Mouse (Mus musculus) erythroblast, embryonic 14.5 days (primary cell): ENCODE data around the gene Zbtb25. TPM values are rescaled to one million over a fixed set of nuclear protein-coding genes. Genes with fewer than 3 reads are reported as not detected.

Experiments
- H3K27me3 ChIP-seq: 2 replicates; pipeline ENCODE4 v1.6.1; 2012; ENCODE audit warnings: inconsistent platforms; ENCODE audit not compliant: control insufficient read depth
- H3K36me3 ChIP-seq: 2 replicates; pipeline ENCODE4 v1.6.1; 2012; ENCODE audit warnings: mild to moderate bottlenecking, inconsistent platforms; ENCODE audit not compliant: control insufficient read depth
- H3K4me1 ChIP-seq: 2 replicates; pipeline ENCODE4 v1.6.1; 2012; ENCODE audit warnings: inconsistent platforms; ENCODE audit not compliant: control insufficient read depth
- H3K4me3 ChIP-seq: replicated peaks from 2 replicates; pipeline ENCODE3; 2012; ENCODE audit warnings: moderate library complexity, mild to moderate bottlenecking, inconsistent platforms
- H3K9me3 ChIP-seq: 2 replicates; pipeline ENCODE4 v1.6.1; 2012; ENCODE audit warnings: low read length, inconsistent platforms, mixed read lengths; ENCODE audit not compliant: control insufficient read depth
- GATA1 ChIP-seq: IDR thresholded peaks from 2 replicates; pipeline ENCODE4 v1.6.1; 2012; ENCODE audit warnings: low read length, inconsistent platforms, mixed read lengths
- TAL1 ChIP-seq: IDR thresholded peaks from 3 replicates; pipeline ENCODE4 v1.6.1; 2012; ENCODE audit warnings: low read length, inconsistent platforms, mixed read lengths
- polyA plus RNA-seq: library from polyadenylated mRNA; stranded (reverse); fragments of >175 nt; gene quantifications from 2 replicates; pipeline ENCODE4 v1.2.3, GENCODE M21; 2012

Gene Zbtb25
- polyA plus RNA-seq, 1 experiment: 0.59 TPM

DNA sequence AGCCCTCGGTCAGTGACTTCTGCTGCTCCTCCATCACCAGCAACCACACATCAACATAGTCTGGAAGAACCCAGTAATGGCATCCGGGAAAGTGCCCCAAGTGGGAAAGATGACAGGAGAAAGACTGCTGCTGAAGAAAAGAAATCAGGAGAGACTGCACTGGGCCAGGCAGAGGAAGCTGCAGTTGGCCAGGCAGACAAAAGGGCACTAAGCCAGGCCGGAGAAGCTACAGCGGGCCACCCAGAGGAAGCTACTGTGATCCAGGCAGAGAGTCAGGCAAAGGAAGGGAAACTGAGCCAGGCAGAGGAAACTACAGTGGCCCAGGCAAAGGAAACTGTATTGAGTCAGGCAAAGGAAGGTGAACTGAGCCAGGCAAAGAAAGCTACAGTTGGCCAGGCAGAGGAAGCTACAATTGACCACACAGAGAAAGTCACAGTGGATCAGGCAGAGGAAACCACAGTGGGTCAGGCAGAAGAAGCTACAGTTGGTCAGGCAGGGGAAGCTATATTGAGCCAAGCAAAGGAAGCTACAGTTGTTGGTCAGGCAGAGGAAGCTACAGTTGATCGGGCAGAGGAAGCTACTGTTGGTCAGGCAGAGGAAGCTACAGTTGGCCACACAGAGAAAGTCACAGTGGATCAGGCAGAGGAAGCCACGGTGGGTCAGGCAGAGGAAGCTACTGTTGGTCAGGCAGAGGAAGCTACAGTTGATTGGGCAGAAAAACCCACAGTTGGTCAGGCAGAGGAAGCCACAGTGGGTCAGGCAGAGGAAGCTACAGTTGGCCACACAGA lies 40.6 kb downstream of the Zbtb25 start:
- Histone ChIP-seq H3K36me3 (peaks cover 10% of the 10 kb centered on the region), H3K4me3 (no peak overlapping the region), H3K27me3 (peaks cover 15% of the 10 kb centered on the region), H3K9me3 (no peaks in the 10 kb centered on the region), H3K4me1 (peaks cover 11% of the 10 kb centered on the region)
- TF ChIP-seq TAL1 (no peak), GATA1 (no peak)

GRCm38 (mm10) chr12:76326437-76327220 lies 42.8 kb downstream of the Zbtb25 start:
- H3K36me3 ChIP-seq: peaks cover 24% of the 10 kb centered on the region
- peaks cover 15% of the 10 kb centered on the region for H3K27me3 ChIP-seq
- H3K9me3 ChIP-seq: no peaks in the 10 kb centered on the region
- H3K4me3 ChIP-seq: no peak overlapping the region
- H3K4me1 ChIP-seq: peaks cover 11% of the 10 kb centered on the region
- TF ChIP-seq GATA1: no peak
- no peak for TF ChIP-seq TAL1

DNA sequence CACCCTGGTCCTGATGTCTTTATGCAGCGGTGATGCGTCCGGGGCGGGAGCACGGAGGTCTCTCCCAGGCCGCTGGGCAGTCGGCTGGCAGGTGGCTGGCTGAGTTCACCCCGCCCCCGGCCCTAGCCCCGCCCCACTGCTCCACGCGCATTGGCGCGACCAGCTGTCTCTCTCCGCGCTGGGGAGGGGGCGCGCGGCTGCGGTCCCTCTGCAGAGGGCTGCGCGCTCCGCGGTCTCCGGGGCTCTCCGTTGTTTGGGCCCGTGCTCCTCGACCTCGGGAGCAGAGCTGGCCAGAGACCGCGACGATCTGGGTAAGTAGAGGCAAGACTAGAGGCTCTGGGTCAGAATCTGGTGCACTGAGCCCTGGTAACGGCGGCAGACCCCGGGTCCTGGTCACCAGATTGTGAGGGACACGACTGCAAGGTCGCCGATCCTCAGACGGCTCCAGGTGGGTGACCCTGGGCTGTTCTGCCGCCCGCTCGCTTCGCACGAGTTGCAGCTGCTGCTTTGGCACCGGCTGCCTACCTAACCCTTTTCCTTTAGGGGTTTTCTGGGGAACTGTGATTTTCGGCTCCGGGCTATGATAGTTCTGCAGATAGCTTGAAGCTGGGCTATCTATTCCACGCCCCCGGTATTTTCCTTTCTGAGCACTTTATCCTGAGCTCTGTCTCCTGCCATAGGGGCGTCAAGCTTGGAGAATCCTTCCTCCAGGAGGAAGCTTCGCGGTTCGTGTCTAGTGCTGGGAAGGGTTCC lies 44.5 kb downstream of the Zbtb25 start, which contains the start of gene Akap5:
Akap5 (plus strand) TSS at position 213 of the 753 bp plus-strand sequence.
- peaks cover 15% of the 10 kb centered on the region for H3K27me3 ChIP-seq
- H3K9me3 ChIP-seq: no peaks in the 10 kb centered on the region
- H3K4me3 ChIP-seq: peak within 1 kb of the TSS; percentile 51
- H3K4me1 ChIP-seq: peaks cover 11% of the 10 kb centered on the region
- no peak for TF ChIP-seq TAL1
- TF ChIP-seq GATA1: no peak
- peaks cover 42% of the 10 kb centered on the region for H3K36me3 ChIP-seq

DNA sequence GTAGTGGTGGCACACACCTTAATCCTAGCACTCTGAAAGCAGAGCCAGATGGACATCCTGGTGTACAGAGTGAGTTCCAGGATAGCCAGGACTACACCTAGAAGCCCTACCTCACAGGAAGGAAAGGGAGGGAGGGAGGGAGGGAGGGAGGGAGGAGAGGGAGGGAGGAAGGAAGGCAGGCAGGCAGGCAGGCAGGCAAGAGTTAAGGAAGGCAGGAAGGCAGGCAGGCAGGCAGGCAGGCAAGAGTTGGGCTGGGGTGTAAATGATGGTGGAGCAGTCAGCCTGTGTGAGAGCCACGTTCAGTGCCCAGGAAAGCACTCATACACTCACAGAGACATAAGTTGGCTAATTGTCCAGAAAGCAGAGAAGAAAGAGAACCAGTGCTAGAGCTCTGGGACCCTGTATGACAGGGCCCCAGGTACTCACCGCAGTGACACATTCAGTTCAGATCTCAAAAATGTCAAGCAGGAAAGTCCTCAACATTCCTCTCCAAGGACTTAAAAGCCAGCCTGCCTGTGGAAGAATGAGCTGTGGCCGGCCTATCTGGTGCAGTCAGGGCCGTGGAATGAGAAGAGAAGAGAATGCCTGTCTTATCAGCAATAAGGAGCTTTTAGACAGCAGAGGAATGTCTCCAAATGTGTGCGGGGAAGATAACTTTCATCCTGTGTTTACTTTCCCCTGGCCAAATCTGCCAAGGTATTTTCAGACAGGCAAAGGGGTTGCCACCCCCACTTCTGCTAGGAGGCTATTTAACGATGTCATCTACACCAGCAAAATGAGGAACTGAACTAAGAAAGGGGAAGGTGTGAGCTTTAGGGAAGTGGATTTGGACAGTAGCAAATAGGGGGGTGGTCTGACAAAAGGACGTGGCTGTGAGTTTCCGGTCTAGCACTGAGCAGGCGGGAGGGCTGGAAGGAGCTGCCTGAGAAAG lies 50.9 kb downstream of the Zbtb25 start:
- Histone ChIP-seq H3K27me3 (no peaks in the 10 kb centered on the region), H3K36me3 (peaks cover 84% of the 10 kb centered on the region), H3K4me1 (peaks cover 31% of the 10 kb centered on the region), H3K4me3 (peak overlapping the region; percentile 37), H3K9me3 (no peaks in the 10 kb centered on the region)
- TF ChIP-seq GATA1 (peak; percentile 58; the same call in 1 of the 2 replicates), TAL1 (peak; percentile 65)

- H3K4me3 ChIP-seq: no peak overlapping the region
- no peak for TF ChIP-seq TAL1
- TF ChIP-seq GATA1: no peak
- H3K27me3 ChIP-seq: no peaks in the 10 kb centered on the region
- no peaks in the 10 kb centered on the region for H3K9me3 ChIP-seq
- H3K4me1 ChIP-seq: peaks cover 3% of the 10 kb centered on the region
- H3K36me3 ChIP-seq: peaks cover 92% of the 10 kb centered on the region
Measured at GRCm38 (mm10) chr12:76311951-76312350, 57.5 kb downstream of the Zbtb25 start.

- Histone ChIP-seq H3K4me3 (no peak overlapping the region), H3K9me3 (no peaks in the 10 kb centered on the region), H3K4me1 (no peaks in the 10 kb centered on the region), H3K27me3 (no peaks in the 10 kb centered on the region), H3K36me3 (peaks cover 92% of the 10 kb centered on the region)
- TF ChIP-seq GATA1 (no peak), TAL1 (no peak)
Measured at GRCm38 (mm10) chr12:76311227-76311626, 58.2 kb downstream of the Zbtb25 start.

DNA sequence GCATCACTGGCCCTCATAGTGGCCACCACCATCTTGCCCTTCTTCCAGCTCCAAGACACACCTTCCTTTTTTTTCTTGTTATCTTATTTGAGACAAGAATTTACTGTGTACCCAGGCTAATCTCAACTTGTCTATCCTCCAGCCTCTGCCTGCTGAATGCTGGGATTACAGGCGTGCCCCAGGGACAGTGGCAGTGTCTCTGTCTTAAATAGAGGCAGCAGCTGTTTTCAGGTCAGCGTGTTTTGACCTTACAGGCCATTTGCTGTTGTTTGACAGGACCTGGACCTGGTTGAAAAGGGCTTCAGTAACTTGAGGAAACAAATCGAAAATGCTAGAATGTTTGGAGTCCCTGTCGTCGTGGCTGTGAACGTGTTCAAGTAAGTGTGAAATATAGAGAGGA lies 58.8 kb downstream of the Zbtb25 start:
- Histone ChIP-seq H3K9me3 (no peaks in the 10 kb centered on the region), H3K27me3 (no peaks in the 10 kb centered on the region), H3K4me3 (no peak overlapping the region), H3K36me3 (peaks cover 91% of the 10 kb centered on the region), H3K4me1 (no peaks in the 10 kb centered on the region)
- no peak for TF ChIP-seq GATA1
- TF ChIP-seq TAL1: no peak

- no peaks in the 10 kb centered on the region for H3K9me3 ChIP-seq
- no peak overlapping the region for H3K4me3 ChIP-seq
- no peak for TF ChIP-seq GATA1
- no peak for TF ChIP-seq TAL1
- H3K4me1 ChIP-seq: no peaks in the 10 kb centered on the region
- H3K27me3 ChIP-seq: no peaks in the 10 kb centered on the region
- peaks cover 90% of the 10 kb centered on the region for H3K36me3 ChIP-seq
Measured at GRCm38 (mm10) chr12:76310007-76310406, 59.4 kb downstream of the Zbtb25 start.
